Mouse (Mus musculus): ENCODE data around the gene Kcnb1. TPM values are rescaled to one million over a fixed set of nuclear protein-coding genes. Genes with fewer than 3 reads are reported as not detected.

Gene Kcnb1
- total and polyA plus RNA-seq, 2 experiments from 2014 or later: 6.4 to 29.8 TPM

DNA sequence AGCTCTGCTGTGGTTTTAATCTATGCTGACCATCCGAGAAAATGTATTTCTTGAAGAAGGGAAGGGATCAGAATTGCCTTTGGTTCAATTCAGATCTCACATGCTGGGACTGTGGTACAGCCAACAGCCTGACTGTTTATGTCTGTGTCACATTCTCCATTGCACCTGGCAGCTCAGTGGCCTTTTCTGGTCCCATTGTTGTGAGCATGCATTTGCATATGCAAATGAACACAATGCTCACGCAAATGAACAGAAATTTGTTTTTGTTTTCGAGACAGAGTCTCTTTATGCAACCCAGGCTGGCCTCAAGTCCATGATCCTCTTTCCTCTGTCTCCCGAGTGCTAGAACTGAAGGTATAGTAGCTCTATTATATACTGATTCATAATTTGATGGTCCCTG is 64.2 kb downstream of the Kcnb1 start:
- DNase-seq (ENCODE audit: low spot score) (no peak), ATAC-seq (ENCODE audit: low FRiP score) (no peak)
- Histone ChIP-seq H3K27me3 (ENCODE audit: insufficient read depth, low read length) (no peaks in the 10 kb centered on the region), H3K4me3 (ENCODE audit: low read depth, low read length) (no peak overlapping the region), H3K4me1 (ENCODE audit: insufficient read depth, low read length) (peaks cover 11% of the 10 kb centered on the region), H3K9ac (replicated peaks; ENCODE audit: low read length, poor library complexity, severe bottlenecking) (no peak overlapping the region), H3K27ac (ENCODE audit: low read depth, low read length) (no peak overlapping the region), H3K9me3 (ENCODE audit: low read length) (no peaks in the 10 kb centered on the region), H3K4me2 (ENCODE audit: low read depth, low read length, poor library complexity, severe bottlenecking) (no peak overlapping the region), H3K36me3 (ENCODE audit: insufficient read depth, low read length) (no peaks in the 10 kb centered on the region)
- 53% methylated on average over 4 of the region's 4 CpGs for WGBS
- TF ChIP-seq CTCF (IDR thresholded peaks at IDR 0.05): no peak

DNA sequence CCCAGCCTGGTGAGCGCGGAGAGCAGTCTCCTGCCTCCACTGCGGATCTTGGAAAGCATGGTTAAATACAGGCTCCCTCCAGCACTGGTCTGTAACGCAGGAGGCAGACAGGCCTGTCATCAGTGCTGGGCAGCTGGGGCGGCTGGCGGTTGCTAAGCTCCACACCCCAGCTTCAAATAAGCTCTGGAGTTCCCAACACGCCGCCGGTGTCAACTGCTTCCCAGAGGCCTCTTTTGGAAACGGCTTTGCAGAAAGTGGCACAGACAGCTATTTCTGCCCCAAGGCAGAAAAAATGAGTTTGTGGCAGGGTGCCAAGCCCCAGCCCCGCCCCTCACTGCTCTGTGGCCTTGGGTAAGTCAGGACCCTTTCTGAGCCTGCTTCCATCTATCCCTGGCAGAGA is 66.0 kb downstream of the Kcnb1 start:
- no peak overlapping the region for H3K9ac ChIP-seq (replicated peaks; ENCODE audit: low read length, poor library complexity, severe bottlenecking)
- TF ChIP-seq CTCF (IDR thresholded peaks at IDR 0.05): no peak
- no peaks in the 10 kb centered on the region for H3K27me3 ChIP-seq (ENCODE audit: insufficient read depth, low read length)
- peaks cover 5% of the 10 kb centered on the region for H3K4me1 ChIP-seq (ENCODE audit: insufficient read depth, low read length)
- peak overlapping the region; percentile 43; the same call in 1 of the 2 replicates for H3K27ac ChIP-seq (ENCODE audit: low read depth, low read length)
- no peaks in the 10 kb centered on the region for H3K9me3 ChIP-seq (ENCODE audit: low read length)
- peak; percentile 62 for DNase-seq (ENCODE audit: low spot score)
- ATAC-seq (ENCODE audit: low FRiP score): no peak
- H3K36me3 ChIP-seq (ENCODE audit: insufficient read depth, low read length): no peaks in the 10 kb centered on the region
- WGBS: 30% methylated on average over 11 of the region's 11 CpGs
- no peak overlapping the region for H3K4me3 ChIP-seq (ENCODE audit: low read depth, low read length)
- H3K4me2 ChIP-seq (ENCODE audit: low read depth, low read length, poor library complexity, severe bottlenecking): no peak overlapping the region

DNA sequence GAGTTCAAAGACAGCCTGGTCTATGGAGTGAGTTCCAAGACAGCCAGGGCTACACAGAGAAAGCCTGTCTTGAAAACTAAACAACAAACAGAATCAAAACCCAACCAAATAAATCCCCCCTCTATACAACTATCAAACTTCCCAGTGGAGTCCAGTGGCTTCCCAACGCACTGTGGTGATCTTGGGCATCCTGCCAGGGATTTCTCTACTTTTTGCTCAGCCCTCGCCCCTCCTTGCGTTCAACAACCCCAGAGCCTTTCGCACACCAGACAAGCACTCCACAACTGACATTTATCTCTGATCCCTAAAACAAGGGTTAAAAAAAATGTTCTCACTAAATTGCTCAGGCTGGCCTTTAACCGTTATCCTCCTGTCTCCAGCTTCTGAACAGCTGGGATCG is 67.2 kb downstream of the Kcnb1 start:
- TF ChIP-seq CTCF (IDR thresholded peaks at IDR 0.05): no peak
- WGBS: 84% methylated on average over 6 of the region's 6 CpGs
- DNase-seq (ENCODE audit: low spot score): no peak
- Histone ChIP-seq H3K4me2 (ENCODE audit: low read depth, low read length, poor library complexity, severe bottlenecking) (no peak overlapping the region), H3K27ac (ENCODE audit: low read depth, low read length) (no peak overlapping the region), H3K9ac (replicated peaks; ENCODE audit: low read length, poor library complexity, severe bottlenecking) (no peak overlapping the region), H3K4me1 (ENCODE audit: insufficient read depth, low read length) (peaks cover 5% of the 10 kb centered on the region), H3K9me3 (ENCODE audit: low read length) (no peaks in the 10 kb centered on the region), H3K4me3 (ENCODE audit: low read depth, low read length) (no peak overlapping the region), H3K27me3 (ENCODE audit: insufficient read depth, low read length) (no peaks in the 10 kb centered on the region), H3K36me3 (ENCODE audit: insufficient read depth, low read length) (no peaks in the 10 kb centered on the region)
- no peak for ATAC-seq (ENCODE audit: low FRiP score)

DNA sequence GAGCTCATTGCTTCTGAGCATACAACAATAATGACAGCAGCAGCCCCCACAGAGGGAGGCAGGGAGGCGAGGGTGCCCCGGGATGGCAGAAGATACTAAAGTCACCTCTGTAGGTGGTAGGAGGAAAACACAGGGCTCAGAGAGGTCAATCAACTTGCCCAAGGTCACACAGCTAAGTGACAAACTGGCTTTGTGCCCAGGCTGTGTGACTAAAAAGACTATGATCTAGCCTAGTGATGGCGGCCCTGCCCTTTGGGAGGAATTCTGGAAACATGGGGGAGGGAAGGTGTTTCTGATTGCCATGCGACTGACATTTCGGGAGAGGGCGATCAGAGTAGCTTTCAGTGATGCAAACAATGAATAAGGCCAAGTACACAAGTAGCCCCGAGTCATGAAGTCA is 68.0 kb downstream of the Kcnb1 start:
- H3K36me3 ChIP-seq (ENCODE audit: insufficient read depth, low read length): no peaks in the 10 kb centered on the region
- no peak overlapping the region for H3K9ac ChIP-seq (replicated peaks; ENCODE audit: low read length, poor library complexity, severe bottlenecking)
- no peaks in the 10 kb centered on the region for H3K27me3 ChIP-seq (ENCODE audit: insufficient read depth, low read length)
- TF ChIP-seq CTCF (IDR thresholded peaks at IDR 0.05): no peak
- DNase-seq (ENCODE audit: low spot score): no peak
- H3K4me1 ChIP-seq (ENCODE audit: insufficient read depth, low read length): peaks cover 5% of the 10 kb centered on the region
- H3K27ac ChIP-seq (ENCODE audit: low read depth, low read length): no peak overlapping the region
- WGBS: 81% methylated on average over 7 of the region's 7 CpGs
- no peak for ATAC-seq (ENCODE audit: low FRiP score)
- no peaks in the 10 kb centered on the region for H3K9me3 ChIP-seq (ENCODE audit: low read length)
- no peak overlapping the region for H3K4me3 ChIP-seq (ENCODE audit: low read depth, low read length)
- H3K4me2 ChIP-seq (ENCODE audit: low read depth, low read length, poor library complexity, severe bottlenecking): no peak overlapping the region

DNA sequence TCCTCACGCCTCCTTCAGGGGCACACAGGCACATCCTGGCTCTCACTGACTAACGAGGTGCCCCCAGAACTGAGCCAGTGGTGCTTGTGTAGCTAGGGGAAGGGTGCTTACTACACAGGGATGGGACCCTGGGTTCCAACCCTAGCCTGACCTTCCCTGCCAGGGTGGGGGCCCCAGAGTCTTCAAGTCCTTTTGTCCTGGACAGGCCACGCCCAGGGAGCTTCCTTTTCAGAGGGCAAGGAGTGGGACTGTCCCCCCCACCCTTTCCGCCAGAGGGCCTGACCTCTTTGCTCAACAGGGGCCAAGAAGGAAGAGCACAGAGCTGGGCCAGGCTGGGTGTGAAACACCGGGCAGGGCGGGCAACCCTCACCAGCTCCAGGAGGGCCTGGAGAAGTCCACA is 68.7 kb downstream of the Kcnb1 start:
- Histone ChIP-seq H3K4me1 (ENCODE audit: insufficient read depth, low read length) (peaks cover 5% of the 10 kb centered on the region), H3K4me2 (ENCODE audit: low read depth, low read length, poor library complexity, severe bottlenecking) (no peak overlapping the region), H3K9ac (replicated peaks; ENCODE audit: low read length, poor library complexity, severe bottlenecking) (no peak overlapping the region), H3K27ac (ENCODE audit: low read depth, low read length) (no peak overlapping the region), H3K4me3 (ENCODE audit: low read depth, low read length) (no peak overlapping the region), H3K36me3 (ENCODE audit: insufficient read depth, low read length) (no peaks in the 10 kb centered on the region), H3K9me3 (ENCODE audit: low read length) (no peaks in the 10 kb centered on the region), H3K27me3 (ENCODE audit: insufficient read depth, low read length) (no peaks in the 10 kb centered on the region)
- TF ChIP-seq CTCF (IDR thresholded peaks at IDR 0.05): no peak
- DNase-seq (ENCODE audit: low spot score) (no peak), ATAC-seq (ENCODE audit: low FRiP score) (no peak)
- 66% methylated on average over 6 of the region's 6 CpGs for WGBS

DNA sequence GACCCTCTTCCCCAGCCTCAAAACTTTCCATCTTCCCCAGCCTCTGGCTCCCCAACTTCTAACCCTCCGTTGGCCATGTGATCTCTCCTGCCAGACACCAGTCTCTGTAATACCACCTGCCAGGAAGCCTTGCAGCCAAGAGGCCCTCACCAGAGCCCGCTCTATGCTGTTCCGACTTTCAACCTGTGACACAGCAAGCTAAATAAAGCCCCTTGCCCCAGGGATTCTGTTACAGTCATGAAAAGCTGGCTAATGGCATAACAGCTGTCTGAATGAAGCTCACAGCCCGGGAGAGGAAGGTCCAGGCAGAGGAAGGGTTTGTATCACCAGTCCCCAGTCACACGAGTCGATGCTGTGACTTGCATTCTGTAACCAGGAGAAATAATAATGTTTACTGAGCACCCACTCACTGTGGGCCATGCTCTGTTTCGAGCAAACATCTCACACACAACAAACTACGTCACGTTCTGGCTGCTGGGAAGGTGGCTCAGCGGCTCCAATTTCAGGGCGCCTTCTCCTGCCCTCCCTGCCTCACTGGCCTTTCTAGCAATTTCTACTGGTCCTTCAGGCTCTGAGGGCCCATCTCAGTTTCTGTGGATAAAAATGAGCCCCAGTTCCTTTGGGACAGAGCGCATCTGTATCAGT is 69.6 kb downstream of the Kcnb1 start:
- peak overlapping the region; percentile 24; the same call in 1 of the 2 replicates for H3K9ac ChIP-seq (replicated peaks; ENCODE audit: low read length, poor library complexity, severe bottlenecking)

More for the DNA sequence above, 69.6 kb downstream of the Kcnb1 start:
- no peaks in the 10 kb centered on the region for H3K9me3 ChIP-seq (ENCODE audit: low read length)
- no peak for TF ChIP-seq CTCF (IDR thresholded peaks at IDR 0.05)
- no peaks in the 10 kb centered on the region for H3K36me3 ChIP-seq (ENCODE audit: insufficient read depth, low read length)
- DNase-seq (ENCODE audit: low spot score): no peak
- H3K4me2 ChIP-seq (ENCODE audit: low read depth, low read length, poor library complexity, severe bottlenecking): no peak overlapping the region
- no peak overlapping the region for H3K4me3 ChIP-seq (ENCODE audit: low read depth, low read length)
- no peaks in the 10 kb centered on the region for H3K27me3 ChIP-seq (ENCODE audit: insufficient read depth, low read length)
- H3K4me1 ChIP-seq (ENCODE audit: insufficient read depth, low read length): peaks cover 5% of the 10 kb centered on the region
- no peak for ATAC-seq (ENCODE audit: low FRiP score)
- no peak overlapping the region for H3K27ac ChIP-seq (ENCODE audit: low read depth, low read length)
- WGBS: 74% methylated on average over 12 of the region's 12 CpGs

All from midbrain, postnatal 0 days (tissue).